Mouse (Mus musculus): Measurements from ENCODE around the gene Rnf32. TPM values are rescaled to one million over a fixed set of nuclear protein-coding genes. Genes with fewer than 3 reads are reported as not detected.

The Rnf32 gene
- 0.65 and 0.88 TPM in 2 replicates for polyA plus RNA-seq (2012; rRNA removed; ENCODE audit: low replicate concordance)

GRCm38 (mm10) chr5:29195570-29196263 lies at the start of gene Rnf32:
TSS of gene Rnf32 (plus strand) at chr5:29195992.

Other genes starting within 250 kb of the Rnf32 start
- 2.3 and 6.6 TPM in 2 replicates for gene Lmbr1, start 182.4 kb downstream of the Rnf32 start, polyA plus RNA-seq (2012; rRNA removed; ENCODE audit: low replicate concordance)
- 3.0 and 7.8 TPM in 2 replicates for gene Nom1, start 238.7 kb downstream of the Rnf32 start, polyA plus RNA-seq (2012; rRNA removed; ENCODE audit: low replicate concordance)